Mouse (Mus musculus) CD4-positive helper T cell, adult 2 months (primary cell): Measurements from ENCODE around the gene Defa35.
"Not testable (repeated sequence)": the region's sequence is repeated elsewhere in the genome, so short reads cannot be mapped to it uniquely, and the experiment has no call there.

Experiments
- DNase-seq: peaks from one replicate; pipeline ENCODE4 v3.0.0-alpha.2; 2012; ENCODE audit warnings: low read depth, missing footprints, low spot score

Gene Defa35

DNA sequence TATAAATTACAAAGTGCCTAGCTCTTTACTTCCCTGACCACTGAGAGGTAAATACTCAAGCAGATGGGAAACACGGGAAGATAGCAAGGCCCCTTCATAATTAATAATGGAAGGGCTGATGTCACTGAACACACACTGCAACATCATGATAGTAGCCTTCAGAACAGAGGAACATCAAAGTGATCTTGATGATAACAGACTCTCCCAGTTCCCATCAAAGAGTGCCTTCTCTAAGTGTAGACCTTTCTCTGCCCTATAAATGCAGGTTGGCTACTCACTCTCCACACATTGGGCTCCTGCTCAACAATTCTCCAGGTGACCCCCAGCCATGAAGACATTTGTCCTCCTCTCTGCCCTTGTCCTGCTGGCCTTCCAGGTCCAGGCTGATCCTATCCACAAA, at the start of gene Defa35:
Gene Defa35, plus strand, starts transcription at position 301 of the 400 bp plus-strand sequence.
- DNase-seq, result not testable (repeated sequence)

DNA sequence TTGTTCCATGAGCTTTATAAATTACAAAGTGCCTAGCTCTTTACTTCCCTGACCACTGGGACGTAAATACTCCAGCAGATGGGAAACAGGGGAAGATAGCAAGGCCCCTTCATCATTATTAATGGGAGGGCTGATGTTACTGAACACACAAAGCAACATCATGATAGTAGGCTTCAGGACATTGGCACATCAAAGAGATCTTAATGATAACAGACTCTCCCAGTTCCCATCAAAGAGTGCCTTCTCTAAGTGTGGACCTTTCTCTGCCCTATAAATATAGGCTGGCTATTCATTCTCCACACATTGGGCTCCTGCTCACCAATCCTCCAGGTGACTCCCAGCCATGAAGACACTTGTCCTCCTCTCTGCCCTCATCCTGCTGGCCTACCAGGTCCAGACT, 39.6 kb upstream of the Defa35 start, which contains the start of gene Defa21:
Gene Defa21, plus strand, starts transcription at position 301 of the 400 bp plus-strand sequence.
- not testable (repeated sequence) for DNase-seq

DNA sequence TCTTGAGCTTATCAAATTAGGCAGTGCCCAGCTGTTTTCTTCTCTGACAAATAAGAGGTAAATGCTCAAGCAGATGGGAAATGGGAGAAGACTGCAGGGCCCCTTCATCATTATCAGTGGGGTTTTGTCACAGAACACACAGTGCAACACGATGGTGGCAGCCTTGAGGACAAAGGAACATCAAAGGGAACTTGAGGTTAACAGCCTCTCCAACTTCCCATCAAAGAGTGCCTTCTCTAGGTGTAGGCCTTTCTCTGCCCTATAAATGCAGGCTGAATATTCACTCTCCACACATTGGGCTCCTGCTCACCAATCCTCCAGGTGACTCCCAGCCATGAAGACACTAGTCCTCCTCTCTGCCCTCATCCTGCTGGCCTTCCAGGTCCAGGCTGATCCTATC, 10.1 kb upstream of the Defa35 start, which contains the start of gene Defa23:
Gene Defa23, plus strand, starts transcription at position 301 of the 400 bp plus-strand sequence.
- not testable (repeated sequence) for DNase-seq

DNA sequence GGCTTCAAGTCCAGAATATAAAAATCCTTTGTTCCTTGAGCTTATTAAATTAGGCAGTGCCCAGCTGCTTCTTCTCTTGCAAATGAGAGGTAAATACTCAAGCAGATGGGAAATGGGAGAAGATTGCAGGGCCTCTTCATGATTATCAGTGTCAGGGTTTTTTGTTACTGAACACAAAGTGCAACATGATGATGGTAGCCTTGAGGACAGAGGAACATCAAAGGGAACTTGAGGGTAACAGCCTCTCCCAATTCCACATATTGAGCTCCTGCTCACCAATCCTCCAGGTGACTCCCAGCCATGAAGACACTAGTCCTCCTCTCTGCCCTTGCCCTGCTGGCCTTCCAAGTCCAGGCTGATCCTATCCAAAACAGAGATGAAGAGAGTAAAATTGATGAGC, 19.3 kb downstream of the Defa35 start, which contains the start of gene Defa25:
Gene Defa25, plus strand, starts transcription at position 301 of the 400 bp plus-strand sequence.
- DNase-seq, result not testable (repeated sequence)

DNA sequence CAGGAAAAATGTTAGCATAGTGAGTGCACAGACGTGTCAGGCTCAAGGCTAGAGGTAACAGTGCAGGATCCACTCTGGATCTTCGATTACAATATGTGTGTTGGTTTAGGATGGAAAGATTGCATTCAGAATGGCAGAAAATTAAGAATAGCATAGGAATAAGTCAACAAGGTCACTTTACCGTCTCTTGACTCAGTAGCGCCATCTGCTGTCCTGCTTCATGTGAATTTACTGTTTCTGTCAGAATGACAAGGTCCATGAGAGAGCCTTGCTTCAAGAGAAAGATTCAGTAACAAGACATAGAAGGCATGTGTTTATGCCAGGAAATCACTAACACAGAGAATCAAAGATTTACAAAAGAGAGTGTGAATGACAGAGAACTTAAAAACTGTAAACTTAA, 28.3 kb downstream of the Defa35 start:
- no peak for DNase-seq

DNA sequence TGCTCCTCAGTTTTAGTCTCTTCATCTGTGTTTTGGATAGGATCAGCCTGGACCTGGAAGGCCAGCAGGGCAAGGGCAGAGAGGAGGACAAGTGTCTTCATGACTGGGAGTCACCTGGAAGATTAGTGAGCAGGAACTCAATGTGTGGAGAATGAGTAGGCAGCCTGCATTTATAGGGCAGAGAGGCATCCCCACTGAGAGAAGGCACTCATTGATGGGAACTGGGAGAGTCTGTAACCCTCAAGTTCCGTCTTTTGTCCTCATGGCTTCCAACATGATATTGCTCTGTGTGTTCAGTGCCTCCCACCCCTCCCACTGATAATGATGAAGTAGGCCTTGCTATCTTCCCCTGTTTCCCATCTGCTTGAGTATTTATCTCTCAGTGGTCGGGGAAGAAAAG, 31.1 kb downstream of the Defa35 start, which contains the start of gene Gm14851:
Gene Gm14851, minus strand, starts transcription at position 101 of the 400 bp plus-strand sequence.
- not testable (repeated sequence) for DNase-seq
